Mouse (Mus musculus): ENCODE data around the gene Fam84b.
A peak's percentile ranks its signal among the peaks of the same experiment; 100 is the strongest.

The Fam84b gene

GRCm38 (mm10) chr15:60833476-60834218 lies 19.9 kb downstream of the Fam84b start:
- DNase-seq (ENCODE audit: extremely low read depth, insufficient read length, low spot score), result no peak

- DNase-seq (ENCODE audit: extremely low read depth, insufficient read length, low spot score), result no peak
Measured at GRCm38 (mm10) chr15:60832586-60832985, 21.0 kb downstream of the Fam84b start.

GRCm38 (mm10) chr15:60826226-60826625 lies 27.4 kb downstream of the Fam84b start:
- DNase-seq (ENCODE audit: extremely low read depth, insufficient read length, low spot score), result no peak

GRCm38 (mm10) chr15:60824751-60825227 lies 28.8 kb downstream of the Fam84b start:
- peak; percentile 6 for DNase-seq (ENCODE audit: extremely low read depth, insufficient read length, low spot score)

- peak; percentile 11 for DNase-seq (ENCODE audit: extremely low read depth, insufficient read length, low spot score)
Measured at GRCm38 (mm10) chr15:60823870-60824709, 29.5 kb downstream of the Fam84b start.

GRCm38 (mm10) chr15:60823620-60823869 lies 30.0 kb downstream of the Fam84b start:
- peak; percentile 6 for DNase-seq (ENCODE audit: extremely low read depth, insufficient read length, low spot score)

GRCm38 (mm10) chr15:60822803-60823619 lies 30.6 kb downstream of the Fam84b start:
- DNase-seq (ENCODE audit: extremely low read depth, insufficient read length, low spot score), result peak; percentile 10

GRCm38 (mm10) chr15:60822101-60822802 lies 31.3 kb downstream of the Fam84b start:
- no peak for DNase-seq (ENCODE audit: extremely low read depth, insufficient read length, low spot score)

GRCm38 (mm10) chr15:60818500-60818899 lies 35.1 kb downstream of the Fam84b start:
- no peak for DNase-seq (ENCODE audit: extremely low read depth, insufficient read length, low spot score)

- DNase-seq (ENCODE audit: extremely low read depth, insufficient read length, low spot score), result no peak
Measured at GRCm38 (mm10) chr15:60816478-60816877, 37.1 kb downstream of the Fam84b start.

GRCm38 (mm10) chr15:60814542-60814941 lies 39.0 kb downstream of the Fam84b start:
- DNase-seq (ENCODE audit: extremely low read depth, insufficient read length, low spot score), result no peak

GRCm38 (mm10) chr15:60793041-60793673 lies 60.4 kb downstream of the Fam84b start:
- no peak for DNase-seq (ENCODE audit: extremely low read depth, insufficient read length, low spot score)

- DNase-seq (ENCODE audit: extremely low read depth, insufficient read length, low spot score), result no peak
Measured at GRCm38 (mm10) chr15:60789084-60789483, 64.5 kb downstream of the Fam84b start.

- no peak for DNase-seq (ENCODE audit: extremely low read depth, insufficient read length, low spot score)
Measured at GRCm38 (mm10) chr15:60783761-60784160, 69.8 kb downstream of the Fam84b start.

- no peak for DNase-seq (ENCODE audit: extremely low read depth, insufficient read length, low spot score)
Measured at GRCm38 (mm10) chr15:60779531-60779973, 74.0 kb downstream of the Fam84b start.

GRCm38 (mm10) chr15:60779063-60779462 lies 74.5 kb downstream of the Fam84b start:
- DNase-seq (ENCODE audit: extremely low read depth, insufficient read length, low spot score), result peak; percentile 6
